ENCODE assay signal across 8 mouse cellular contexts in the genomic region with DNA sequence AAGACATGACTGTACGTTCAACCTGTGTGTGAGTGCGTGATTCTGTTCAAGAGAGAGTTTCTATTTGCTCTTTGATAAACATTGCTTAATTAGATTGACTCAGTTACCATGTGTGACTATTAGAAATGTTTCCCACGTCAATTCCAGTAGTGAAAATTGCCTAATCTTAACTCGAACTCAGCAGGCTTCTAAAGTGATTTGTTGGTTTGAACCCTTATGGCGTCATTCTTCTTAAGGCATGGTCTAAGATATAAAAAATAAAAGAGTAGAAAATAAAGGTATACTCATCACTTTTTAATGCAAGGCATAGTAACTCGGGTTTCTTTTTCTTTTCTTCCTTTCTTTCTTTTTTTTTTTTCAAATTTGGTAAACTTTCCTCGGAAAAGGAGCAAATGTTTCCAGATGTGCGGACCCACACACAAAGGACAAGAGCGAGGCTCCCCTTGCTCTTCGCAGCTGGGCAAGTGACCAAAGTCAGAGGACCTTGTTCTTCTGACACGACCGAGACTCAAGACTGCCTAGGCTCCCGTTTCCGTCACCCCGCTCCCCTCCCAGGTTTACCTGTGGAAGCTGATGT. TPM values are rescaled to one million over a fixed set of nuclear protein-coding genes. Genes with fewer than 3 reads are reported as not detected.
A peak's percentile ranks its signal among the peaks of the same experiment; 100 is the strongest.
DNase-seq lines count a peak whose midpoint lies in the region; ATAC-seq and TF ChIP-seq lines count a peak whose summit lies in the region.

No protein-coding gene starts in this region.

- ATAC-seq in heart, embryonic 11.5 days (replicated peaks; ENCODE audit: insufficient number of reproducible peaks, low FRiP score, low TSS enrichment) = no peak
- ATAC-seq in G1E (ENCODE audit: extremely low read depth, insufficient number of reproducible peaks, low FRiP score, poor library complexity, severe bottlenecking) = no peak
- ATAC-seq in forebrain, embryonic 14.5 days = no peak
- ATAC-seq in liver, embryonic 13.5 days (ENCODE audit: low read depth) = no peak
- ATAC-seq in monocyte, adult 5-6 weeks (replicated peaks; ENCODE audit: insufficient number of reproducible peaks, low FRiP score, low TSS enrichment, poor library complexity, severe bottlenecking) = no peak

- peak overlapping the region; percentile 99 for H3K27ac ChIP-seq in heart, embryonic 11.5 days (ENCODE audit: low read depth, low read length)
- H3K27ac ChIP-seq in forebrain, embryonic 14.5 days (ENCODE audit: low read depth, low read length) = peak overlapping the region; percentile 98
- peak overlapping the region; percentile 99 for H3K27ac ChIP-seq in liver, embryonic 13.5 days

- no peaks in the 10 kb centered on the region for H3K9me3 ChIP-seq in heart, embryonic 11.5 days (replicated peaks; ENCODE audit: control insufficient read depth, low read length)
- H3K9me3 ChIP-seq in G1E (replicated peaks) = no peaks in the 10 kb centered on the region
- H3K9me3 ChIP-seq in forebrain, embryonic 14.5 days (replicated peaks; ENCODE audit: control insufficient read depth, low read length) = no peaks in the 10 kb centered on the region
- no peaks in the 10 kb centered on the region for H3K9me3 ChIP-seq in liver, embryonic 13.5 days (replicated peaks)

- intact Hi-C loops in heart, postnatal 36 days (cut with DNase I) = loop anchor here (1.0 to 2.0 kb wide), 3 partner anchors 21 to 69 kb away; partner anchors contain the start of genes Rab21 and Tmem19

- WGBS in heart, embryonic 11.5 days (ENCODE audit: insufficient replicate concordance) = 5% methylated on average over 15 of the region's 15 CpGs
- under 1% methylated on average over 15 of the region's 15 CpGs for WGBS in forebrain, embryonic 14.5 days
- WGBS in liver, embryonic 13.5 days (ENCODE audit: insufficient replicate concordance) = 3% methylated on average over 15 of the region's 15 CpGs

- peak overlapping the region; percentile 90 for H3K4me3 ChIP-seq in heart, embryonic 11.5 days (ENCODE audit: low read depth, low read length)
- peak overlapping the region; percentile 94 for H3K4me3 ChIP-seq in G1E (ENCODE audit: low read depth, low read length)
- peak overlapping the region; percentile 93 for H3K4me3 ChIP-seq in forebrain, embryonic 14.5 days (ENCODE audit: low read depth, low read length)
- H3K4me3 ChIP-seq in liver, embryonic 13.5 days (replicated peaks) = peak overlapping the region; percentile 96

- H3K4me1 ChIP-seq in heart, embryonic 11.5 days (ENCODE audit: control insufficient read depth, insufficient read depth, low read length) = peaks cover 11% of the 10 kb centered on the region
- peaks cover 39% of the 10 kb centered on the region for H3K4me1 ChIP-seq in G1E (ENCODE audit: insufficient read depth, low read depth, low read length)
- H3K4me1 ChIP-seq in forebrain, embryonic 14.5 days (ENCODE audit: control insufficient read depth, insufficient read depth, low read length) = peaks cover 33% of the 10 kb centered on the region
- H3K4me1 ChIP-seq in liver, embryonic 13.5 days (replicated peaks) = peaks cover 46% of the 10 kb centered on the region

- peak overlapping the region; percentile 98 for H3K9ac ChIP-seq in heart, embryonic 11.5 days (ENCODE audit: low read depth, low read length)
- peak overlapping the region; percentile 93 for H3K9ac ChIP-seq in forebrain, embryonic 14.5 days (ENCODE audit: low read length)
- peak overlapping the region; percentile 99 for H3K9ac ChIP-seq in liver, embryonic 13.5 days

- H3K36me3 ChIP-seq in heart, embryonic 11.5 days (ENCODE audit: control insufficient read depth, insufficient read depth, low read length) = no peaks in the 10 kb centered on the region
- peaks cover 23% of the 10 kb centered on the region for H3K36me3 ChIP-seq in G1E (replicated peaks)
- no peaks in the 10 kb centered on the region for H3K36me3 ChIP-seq in forebrain, embryonic 14.5 days (ENCODE audit: control insufficient read depth, insufficient read depth, low read length)
- H3K36me3 ChIP-seq in liver, embryonic 13.5 days = peaks cover 12% of the 10 kb centered on the region; the same call in 1 of the 2 replicates

- no peak for DNase-seq in heart, postnatal 36 days
- no peak for DNase-seq in G1E (ENCODE audit: low spot score)
- peak; percentile 35 for DNase-seq in forebrain, embryonic 14.5 days (ENCODE audit: low spot score)
- no peak for DNase-seq in liver, embryonic 13.5 days
- peak; percentile 32 for DNase-seq in yolk sac, embryonic 10.5 days (ENCODE audit: low spot score)
- DNase-seq in layer of hippocampus, adult 18-20 months (ENCODE audit: low spot score in 2 of 2) = no peak

- TF ChIP-seq CTCF in G1E (IDR thresholded peaks at IDR 0.05; ENCODE audit: low read depth, low read length) = no peak

- no peaks in the 10 kb centered on the region for H3K27me3 ChIP-seq in heart, embryonic 11.5 days (ENCODE audit: control insufficient read depth, insufficient read depth, low read length)
- no peaks in the 10 kb centered on the region for H3K27me3 ChIP-seq in G1E (ENCODE audit: insufficient read depth, low read length)
- H3K27me3 ChIP-seq in forebrain, embryonic 14.5 days (replicated peaks; ENCODE audit: control insufficient read depth, insufficient read depth, low read length) = no peaks in the 10 kb centered on the region
- H3K27me3 ChIP-seq in liver, embryonic 13.5 days = no peaks in the 10 kb centered on the region

- peak overlapping the region; percentile 83 for H3K4me2 ChIP-seq in heart, embryonic 11.5 days
- peak overlapping the region; percentile 64 for H3K4me2 ChIP-seq in forebrain, embryonic 14.5 days (ENCODE audit: low read length)
- peak overlapping the region; percentile 80 for H3K4me2 ChIP-seq in liver, embryonic 13.5 days

RNA-seq across cellular contexts. Expression of gene Thap2, which starts 0.5 kb away (rescaled TPM):
- 14.0 and 18.2 TPM in 2 replicates for polyA plus RNA-seq in heart, embryonic 11.5 days (2014; fragmentation: Nextera tagmentation; extraction: Ambion mirVana)
- 1 to 10 TPM; 6.0 to 8.2 TPM for total RNA-seq in heart, postnatal 36 days (2021)
- total RNA-seq in G1E (2014; fragmentation: Nextera tagmentation) = 25.7 and 34.6 TPM in 2 replicates
- 8.5 and 11.4 TPM in 2 replicates for total RNA-seq in G1E (2017)
- 8.4 and 9.0 TPM in 2 replicates for polyA plus RNA-seq in G1E (2012)
- polyA plus RNA-seq in forebrain, embryonic 14.5 days (2014; fragmentation: Nextera tagmentation; extraction: Ambion mirVana) = 17.9 and 23.5 TPM in 2 replicates
- polyA plus RNA-seq in liver, embryonic 13.5 days (2015; fragmentation: Nextera tagmentation; extraction: Ambion mirVana) = 7.0 and 9.0 TPM in 2 replicates
- 3.4 to 16.1 TPM (median 5.0 TPM) in 3 replicates for total RNA-seq in monocyte, adult 5-6 weeks (2017)
- 10 to 100 TPM; 13.8 to 14.7 TPM for total RNA-seq in layer of hippocampus, adult 18-20 months (2021)

RNA-seq across cellular contexts. Expression of gene Zfc3h1, which starts 1.0 kb away (rescaled TPM):
- polyA plus RNA-seq in heart, embryonic 11.5 days (2014; fragmentation: Nextera tagmentation; extraction: Ambion mirVana) = 19.7 and 22.8 TPM in 2 replicates
- total RNA-seq in heart, postnatal 36 days (2021) = 10 to 100 TPM; 11.5 to 15.3 TPM
- total RNA-seq in G1E (2014; fragmentation: Nextera tagmentation) (120 and 133 TPM in 2 replicates), G1E (2017) (71.2 and 83.5 TPM in 2 replicates)
- polyA plus RNA-seq in G1E (2012) = 9.7 and 10.1 TPM in 2 replicates
- polyA plus RNA-seq in forebrain, embryonic 14.5 days (2014; fragmentation: Nextera tagmentation; extraction: Ambion mirVana) = 16.8 and 18.6 TPM in 2 replicates
- polyA plus RNA-seq in liver, embryonic 13.5 days (2015; fragmentation: Nextera tagmentation; extraction: Ambion mirVana) = 6.6 and 7.9 TPM in 2 replicates
- total RNA-seq in monocyte, adult 5-6 weeks (2017) = 56.5 to 123 TPM (median 62.7 TPM) in 3 replicates
- total RNA-seq in layer of hippocampus, adult 18-20 months (2021) = 10 to 100 TPM; 40.0 to 46.7 TPM

RNA-seq across cellular contexts. Expression of gene Tmem19, which starts 21.4 kb away (rescaled TPM):
- polyA plus RNA-seq in heart, embryonic 11.5 days (2014; fragmentation: Nextera tagmentation; extraction: Ambion mirVana) = 21.3 and 22.3 TPM in 2 replicates
- total RNA-seq in heart, postnatal 36 days (2021) = 10 to 100 TPM; 11.6 to 15.5 TPM
- total RNA-seq in G1E (2014; fragmentation: Nextera tagmentation) (10.5 and 11.6 TPM in 2 replicates), G1E (2017) (16.2 and 17.9 TPM in 2 replicates)
- 1.9 and 2.9 TPM in 2 replicates for polyA plus RNA-seq in G1E (2012)
- polyA plus RNA-seq in forebrain, embryonic 14.5 days (2014; fragmentation: Nextera tagmentation; extraction: Ambion mirVana) = 43.6 and 44.9 TPM in 2 replicates
- polyA plus RNA-seq in liver, embryonic 13.5 days (2015; fragmentation: Nextera tagmentation; extraction: Ambion mirVana) = 10.2 and 13.4 TPM in 2 replicates
- 21.0 to 32.8 TPM (median 30.4 TPM) in 3 replicates for total RNA-seq in monocyte, adult 5-6 weeks (2017)
- 10 to 100 TPM; 37.9 to 39.6 TPM for total RNA-seq in layer of hippocampus, adult 18-20 months (2021)

Comparison
In these comparisons a context has a peak if more than half of its experiments do, and no peak if none do; other contexts are left out.
1. DNase-seq: peak in forebrain, embryonic 14.5 days (single experiment) and yolk sac, embryonic 10.5 days (single experiment); none in heart, postnatal 36 days (0 of 2), G1E (single experiment), liver, embryonic 13.5 days (single experiment) and layer of hippocampus, adult 18-20 months (0 of 2).
2. Peak in every context shown above with its lines, with median percentiles within 50 percentile points of each other: H3K27ac ChIP-seq, H3K4me2 ChIP-seq, H3K4me3 ChIP-seq and H3K9ac ChIP-seq.